Mouse (Mus musculus) embryonic fibroblast, embryonic 13.5 days (primary cell): ENCODE measurements around the gene Gm44503. TPM values are rescaled to one million over a fixed set of nuclear protein-coding genes. Genes with fewer than 3 reads are reported as not detected.

Experiments used
- H3K27ac ChIP-seq: 2 replicates; pipeline ENCODE4 v1.5.1; 2012; ENCODE audit warnings: low read length, control low read depth, inconsistent platforms; ENCODE audit not compliant: insufficient read depth
- H3K4me1 ChIP-seq: 2 replicates; pipeline ENCODE4 v1.6.1; 2011; ENCODE audit warnings: low read length; ENCODE audit not compliant: control insufficient read depth, insufficient read depth
- H3K4me3 ChIP-seq: 2 replicates; pipeline ENCODE4 v1.5.1; 2011; ENCODE audit warnings: mild to moderate bottlenecking, control low read depth, low read length; ENCODE audit not compliant: insufficient read depth
- CTCF ChIP-seq: IDR thresholded peaks from 2 replicates; pipeline ENCODE4 v1.5.1; 2011; ENCODE audit warnings: mild to moderate bottlenecking, control low read depth, low read length, moderate library complexity, borderline replicate concordance; ENCODE audit not compliant: insufficient read depth
- POLR2A ChIP-seq: IDR thresholded peaks from 2 replicates; pipeline ENCODE4 v1.6.1; 2011; ENCODE audit warnings: low read depth, mild to moderate bottlenecking, control low read depth, low read length, moderate library complexity
- polyA plus RNA-seq: library from polyadenylated mRNA; stranded (reverse); fragments of >200 nt; gene quantifications from 2 replicates; pipeline ENCODE4 v1.2.4, GENCODE M21; 2011; ENCODE audit warnings: low read depth; ENCODE audit not compliant: missing spikeins, insufficient read length

Gene Gm44503
- polyA plus RNA-seq, 1 experiment, result 0.30 TPM

GRCm38 (mm10) chr9:72972984-72973383 lies 14.3 kb downstream of the Gm44503 start:
- no peak overlapping the region for H3K27ac ChIP-seq
- no peak overlapping the region for H3K4me3 ChIP-seq
- no peak for TF ChIP-seq POLR2A
- H3K4me1 ChIP-seq, result no peaks in the 10 kb centered on the region

DNA sequence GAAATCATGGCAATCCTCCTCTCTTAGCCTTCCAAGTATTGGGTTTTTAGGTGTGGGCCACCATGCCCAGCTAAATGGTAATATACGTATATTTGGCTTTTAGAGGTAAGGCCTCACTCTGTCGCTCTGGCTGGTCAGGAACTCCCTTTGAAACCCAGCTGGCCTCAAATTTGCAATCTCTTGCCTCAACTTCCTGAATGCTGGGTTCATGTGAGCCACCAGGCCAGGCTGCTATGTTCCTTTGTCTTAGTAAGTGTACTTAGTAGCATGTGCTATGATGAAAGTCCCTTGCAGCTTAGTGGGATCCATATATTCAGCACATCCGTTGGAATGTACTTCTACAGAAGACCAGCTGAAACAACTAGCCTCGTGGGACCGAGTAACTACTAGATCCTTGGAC lies 16.1 kb downstream of the Gm44503 start:
- no peak for TF ChIP-seq CTCF
- no peak for TF ChIP-seq POLR2A
- no peak overlapping the region for H3K4me3 ChIP-seq
- no peaks in the 10 kb centered on the region for H3K4me1 ChIP-seq
- no peak overlapping the region for H3K27ac ChIP-seq

- no peaks in the 10 kb centered on the region for H3K4me1 ChIP-seq
- no peak for TF ChIP-seq POLR2A
- no peak for TF ChIP-seq CTCF
- H3K4me3 ChIP-seq, result no peak overlapping the region
- H3K27ac ChIP-seq, result no peak overlapping the region
Observed at GRCm38 (mm10) chr9:72975242-72975641, 16.6 kb downstream of the Gm44503 start.

DNA sequence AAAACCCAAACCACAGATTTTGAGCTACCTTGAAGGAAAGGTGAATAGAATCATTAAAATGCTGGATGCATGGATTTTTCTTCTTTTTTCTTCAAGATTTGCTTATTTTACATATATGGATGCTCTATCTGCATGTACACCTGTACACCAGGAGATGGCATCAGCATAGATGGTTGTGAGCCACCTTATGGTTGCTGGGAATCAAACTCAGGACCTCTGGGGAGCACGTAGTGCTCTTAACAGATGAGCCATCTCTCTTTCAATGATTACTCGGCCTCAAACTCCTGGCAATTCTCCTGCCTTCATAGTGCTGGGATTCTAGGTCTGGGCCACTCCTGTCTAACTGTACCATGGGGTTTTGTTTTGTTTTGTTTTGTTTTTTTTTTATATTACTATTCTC lies 24.4 kb downstream of the Gm44503 start:
- Histone ChIP-seq H3K27ac (no peak overlapping the region), H3K4me3 (no peak overlapping the region), H3K4me1 (0 out of 2 replicates have a peak, but pooled peaks cover 3% of the 10 kb centered on the region)
- no peak for TF ChIP-seq POLR2A
- no peak for TF ChIP-seq CTCF

- H3K27ac ChIP-seq, result no peak within 1 kb of the TSS
- H3K4me3 ChIP-seq, result peak within 1 kb of the TSS; percentile 94
- TF ChIP-seq POLR2A, result peak; percentile 42
- TF ChIP-seq CTCF, result no peak
- 0 out of 2 replicates have a peak, but pooled peaks cover 3% of the 10 kb centered on the region for H3K4me1 ChIP-seq
Observed at GRCm38 (mm10) chr9:72985250-72986220, 26.9 kb downstream of the Gm44503 start, which contains the start of the genes Ccpg1os and Ccpg1. Gene Ccpg1os, minus strand, starts transcription at chr9:72985382. Gene Ccpg1, plus strand, starts transcription at chr9:72985429.

DNA sequence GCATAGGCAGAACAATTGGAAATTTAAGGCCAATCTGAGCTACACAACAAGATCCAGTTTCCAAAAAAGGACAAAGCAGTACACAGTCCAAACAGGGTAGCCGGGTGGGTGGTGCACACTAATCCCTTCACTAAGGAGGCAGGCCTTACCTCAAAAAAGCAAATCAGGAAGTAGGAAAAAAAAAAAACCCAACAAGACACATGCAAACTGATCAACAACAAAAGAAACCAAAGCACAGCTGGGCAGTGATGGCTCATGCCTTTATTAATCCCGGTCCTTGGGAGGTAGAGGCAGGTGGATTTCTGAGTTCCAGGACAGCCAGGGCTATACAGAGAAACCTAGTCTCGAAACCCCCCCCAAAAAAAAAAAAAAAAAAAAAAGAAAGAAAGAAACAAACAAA lies 29.1 kb downstream of the Gm44503 start:
- Histone ChIP-seq H3K27ac (no peak overlapping the region), H3K4me3 (no peak overlapping the region), H3K4me1 (0 out of 2 replicates have a peak, but pooled peaks cover 3% of the 10 kb centered on the region)
- TF ChIP-seq CTCF, result no peak
- no peak for TF ChIP-seq POLR2A

- no peak overlapping the region for H3K27ac ChIP-seq
- H3K4me3 ChIP-seq, result no peak overlapping the region
- H3K4me1 ChIP-seq, result 0 out of 2 replicates have a peak, but pooled peaks cover 3% of the 10 kb centered on the region
- TF ChIP-seq POLR2A, result no peak
- TF ChIP-seq CTCF, result no peak
Observed at GRCm38 (mm10) chr9:72988706-72989105, 30.1 kb downstream of the Gm44503 start.

DNA sequence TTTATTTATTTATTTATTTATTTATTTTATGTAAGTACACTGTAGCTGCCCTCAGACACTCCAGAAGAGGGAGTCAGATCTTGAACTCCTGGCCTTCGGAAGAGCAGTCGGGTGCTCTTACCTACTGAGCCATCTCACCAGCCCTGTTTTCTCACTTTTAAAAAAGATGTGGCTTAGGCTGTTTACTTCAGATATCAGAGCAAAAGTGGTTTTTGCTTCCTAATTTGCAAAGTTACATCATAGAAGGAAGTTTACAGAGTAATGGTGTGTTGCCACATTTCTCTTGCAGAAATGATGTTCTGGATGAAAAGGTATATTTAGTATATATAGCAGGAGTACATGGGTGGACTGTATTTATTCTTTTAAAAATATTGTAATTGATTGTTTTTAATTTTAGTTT lies 32.8 kb downstream of the Gm44503 start:
- H3K27ac ChIP-seq, result no peak overlapping the region
- no peak for TF ChIP-seq CTCF
- TF ChIP-seq POLR2A, result no peak
- no peak overlapping the region for H3K4me3 ChIP-seq
- H3K4me1 ChIP-seq, result no peaks in the 10 kb centered on the region

DNA sequence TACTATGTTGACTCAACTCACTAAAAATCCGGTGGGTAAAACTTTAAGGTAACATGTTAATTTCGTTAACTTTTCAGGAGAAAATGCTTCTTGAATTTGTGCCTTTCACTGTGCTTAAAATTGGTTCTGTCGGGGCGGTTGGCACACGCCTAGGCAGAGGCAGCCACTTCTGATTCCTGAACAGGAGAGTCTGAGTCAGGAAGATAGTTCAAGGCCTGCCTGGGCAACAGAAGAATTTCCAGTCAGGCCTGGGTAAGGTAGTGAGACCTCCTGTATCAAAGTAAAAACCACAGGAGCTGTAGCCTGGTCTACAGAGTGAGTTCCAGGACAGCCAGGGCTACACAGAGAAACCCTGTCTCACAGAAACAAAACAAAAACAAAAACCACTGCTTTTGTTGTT lies 33.9 kb downstream of the Gm44503 start:
- no peak overlapping the region for H3K4me3 ChIP-seq
- no peak for TF ChIP-seq CTCF
- no peak for TF ChIP-seq POLR2A
- no peak overlapping the region for H3K27ac ChIP-seq
- no peaks in the 10 kb centered on the region for H3K4me1 ChIP-seq

DNA sequence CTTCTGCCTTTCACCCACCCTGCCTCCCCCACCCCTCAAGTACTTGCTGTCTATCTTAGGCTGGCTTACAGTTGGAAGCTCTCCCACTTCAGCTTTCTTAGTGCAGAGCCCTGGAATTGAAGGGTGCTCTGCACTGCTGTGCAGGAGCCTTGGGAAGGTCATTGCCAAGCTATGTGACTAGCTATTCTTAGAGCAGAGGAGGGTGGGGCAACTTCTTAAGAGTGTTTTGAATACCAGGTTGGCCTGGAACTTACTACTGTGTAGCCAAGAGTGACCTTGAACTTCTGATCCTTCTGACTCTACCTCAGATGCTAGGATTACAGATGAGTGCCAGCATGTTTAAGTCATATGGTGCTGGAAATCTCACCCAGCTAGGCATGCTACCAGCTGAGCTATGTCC lies 37.5 kb downstream of the Gm44503 start:
- Histone ChIP-seq H3K4me3 (no peak overlapping the region), H3K4me1 (no peaks in the 10 kb centered on the region), H3K27ac (no peak overlapping the region)
- TF ChIP-seq POLR2A (no peak), CTCF (no peak)
